Mouse (Mus musculus) kidney, adult 18-20 months (tissue): ENCODE data around the gene Atp6v0d1.

ENCODE experiments used
- DNase-seq: peaks from one replicate; pipeline ENCODE4 v3.0.0; 2021

Atp6v0d1 gene

GRCm38 (mm10) chr8:105573427-105573826, 7.6 kb upstream of the Atp6v0d1 start:
- peak; percentile 46 for DNase-seq

GRCm38 (mm10) chr8:105571810-105572209, 6.0 kb upstream of the Atp6v0d1 start:
- DNase-seq: no peak

- peak; percentile 44 for DNase-seq
Measured at GRCm38 (mm10) chr8:105566703-105567595, 1.1 kb upstream of the Atp6v0d1 start.

- no peak for DNase-seq
Measured at GRCm38 (mm10) chr8:105565401-105565881, 406 bp downstream of the Atp6v0d1 start.

- peak; percentile 6 for DNase-seq
Measured at GRCm38 (mm10) chr8:105564573-105565229, 1.1 kb downstream of the Atp6v0d1 start.

GRCm38 (mm10) chr8:105563871-105564270, 2.0 kb downstream of the Atp6v0d1 start:
- no peak for DNase-seq

GRCm38 (mm10) chr8:105562863-105563262, 3.0 kb downstream of the Atp6v0d1 start:
- DNase-seq: no peak

GRCm38 (mm10) chr8:105555230-105555629, 10.6 kb downstream of the Atp6v0d1 start:
- DNase-seq: no peak

- DNase-seq: peak; percentile 57
Measured at GRCm38 (mm10) chr8:105554087-105554486, 11.8 kb downstream of the Atp6v0d1 start.

- no peak for DNase-seq
Measured at GRCm38 (mm10) chr8:105552824-105553223, 13.0 kb downstream of the Atp6v0d1 start.

GRCm38 (mm10) chr8:105552032-105552431, 13.8 kb downstream of the Atp6v0d1 start:
- DNase-seq: no peak

GRCm38 (mm10) chr8:105550083-105550482, 15.8 kb downstream of the Atp6v0d1 start:
- no peak for DNase-seq

GRCm38 (mm10) chr8:105549506-105549905, 16.3 kb downstream of the Atp6v0d1 start:
- DNase-seq: no peak

GRCm38 (mm10) chr8:105546384-105547350, 19.2 kb downstream of the Atp6v0d1 start:
- no peak for DNase-seq

GRCm38 (mm10) chr8:105545249-105545648, 20.6 kb downstream of the Atp6v0d1 start:
- DNase-seq: no peak

- no peak for DNase-seq
Measured at GRCm38 (mm10) chr8:105544544-105545205, 21.2 kb downstream of the Atp6v0d1 start.

- no peak for DNase-seq
Measured at GRCm38 (mm10) chr8:105543703-105544102, 22.1 kb downstream of the Atp6v0d1 start.

- DNase-seq: no peak
Measured at GRCm38 (mm10) chr8:105542808-105543207, 23.0 kb downstream of the Atp6v0d1 start.

- DNase-seq: no peak
Measured at GRCm38 (mm10) chr8:105542032-105542656, 23.7 kb downstream of the Atp6v0d1 start.

GRCm38 (mm10) chr8:105538940-105539339, 26.9 kb downstream of the Atp6v0d1 start:
- DNase-seq: no peak

GRCm38 (mm10) chr8:105537011-105537677, 28.7 kb downstream of the Atp6v0d1 start:
- DNase-seq: no peak
